Mouse (Mus musculus) liver, embryonic 11.5 days (tissue): ENCODE results near the gene Rhoj. TPM values are rescaled to one million over a fixed set of nuclear protein-coding genes. Genes with fewer than 3 reads are reported as not detected.
A peak's percentile ranks its signal among the peaks of the same experiment; 100 is the strongest.
"Not testable (repeated sequence)": the region's sequence is repeated elsewhere in the genome, so short reads cannot be mapped to it uniquely, and the experiment has no call there.

Experiments
- ATAC-seq: fragments of 200-750 bp; cut with Nextera tagmentation; replicated peaks from 2 replicates; pipeline ENCODE4 v1.8.0; 2017; ENCODE audit warnings: moderate number of reproducible peaks, mild to moderate bottlenecking, moderate TSS enrichment, moderate library complexity; ENCODE audit not compliant: low FRiP score
- DNase-seq: peaks from one replicate; pipeline ENCODE4 v3.0.0-alpha.2; 2017; ENCODE audit warnings: low spot score
- H3K27ac ChIP-seq: fragments of 300-500 bp; sonication (generic); 2 replicates; pipeline ENCODE4 v1.5.1; 2014; ENCODE audit warnings: mild to moderate bottlenecking, low read depth, low read length, control low read depth
- H3K27me3 ChIP-seq: fragments of 300-500 bp; sonication (generic); replicated peaks from 2 replicates; pipeline ENCODE4 v1.6.1; 2014; ENCODE audit warnings: low read length, mixed read lengths; ENCODE audit not compliant: control insufficient read depth, insufficient read depth
- H3K36me3 ChIP-seq: fragments of 300-500 bp; sonication (generic); 2 replicates; pipeline ENCODE4 v1.6.1; 2014; ENCODE audit warnings: mild to moderate bottlenecking, low read length, moderate library complexity, mixed read lengths; ENCODE audit not compliant: control insufficient read depth, insufficient read depth
- H3K4me1 ChIP-seq: fragments of 300-500 bp; sonication (generic); replicated peaks from 2 replicates; pipeline ENCODE4 v1.6.1; 2014; ENCODE audit warnings: low read length, mixed read lengths; ENCODE audit not compliant: control insufficient read depth, insufficient read depth
- H3K4me2 ChIP-seq: fragments of 300-500 bp; sonication (generic); 2 replicates; pipeline ENCODE4 v1.6.1; 2014; ENCODE audit warnings: mild to moderate bottlenecking, control low read depth, moderate library complexity
- H3K4me3 ChIP-seq: fragments of 300-500 bp; sonication (generic); 2 replicates; pipeline ENCODE4 v1.5.1; 2014; ENCODE audit warnings: low read depth, low read length, control low read depth
- H3K9ac ChIP-seq: fragments of 300-500 bp; sonication (generic); 2 replicates; pipeline ENCODE4 v1.6.1; 2014; ENCODE audit warnings: low read depth, low read length, control low read depth
- H3K9me3 ChIP-seq: fragments of 300-500 bp; sonication (generic); 2 replicates; pipeline ENCODE4 v1.6.1; 2016; ENCODE audit warnings: low read length, inconsistent platforms, mixed read lengths; ENCODE audit not compliant: control insufficient read depth
- WGBS: fragments of 180-500 bp; shearing (Covaris S2); extraction: QIAGEN DNeasy Blood & Tissue Kit; methylation state at CpG from one replicate; pipeline ENCODE4 v1.1.7; 2014; 5-methylcytosine and 5-hydroxymethylcytosine counted together
- polyA plus RNA-seq: library from polyadenylated mRNA; unstranded; fragments of >200 nt; fragmentation: Nextera tagmentation; extraction: Ambion mirVana; gene quantifications from 2 replicates; pipeline ENCODE4 v1.2.1, GENCODE M21; 2014

Rhoj gene
- polyA plus RNA-seq, 1 experiment from 2014 or later = 16.0 TPM

- Histone ChIP-seq H3K4me2 (peak overlapping the region; percentile 52), H3K9me3 (no peaks in the 10 kb centered on the region), H3K36me3 (no peaks in the 10 kb centered on the region), H3K4me3 (no peak overlapping the region), H3K9ac (no peak overlapping the region), H3K4me1 (peaks cover 7% of the 10 kb centered on the region), H3K27me3 (no peaks in the 10 kb centered on the region), H3K27ac (no peak overlapping the region)
- 57% methylated on average over 4 of the region's 4 CpGs for WGBS
- DNase-seq (no peak), ATAC-seq (peak; percentile 59; the same call in 1 of the 2 replicates)
These were observed 13.1 kb downstream of the Rhoj start for GRCm38 (mm10) chr12:75321189-75321588.

DNA sequence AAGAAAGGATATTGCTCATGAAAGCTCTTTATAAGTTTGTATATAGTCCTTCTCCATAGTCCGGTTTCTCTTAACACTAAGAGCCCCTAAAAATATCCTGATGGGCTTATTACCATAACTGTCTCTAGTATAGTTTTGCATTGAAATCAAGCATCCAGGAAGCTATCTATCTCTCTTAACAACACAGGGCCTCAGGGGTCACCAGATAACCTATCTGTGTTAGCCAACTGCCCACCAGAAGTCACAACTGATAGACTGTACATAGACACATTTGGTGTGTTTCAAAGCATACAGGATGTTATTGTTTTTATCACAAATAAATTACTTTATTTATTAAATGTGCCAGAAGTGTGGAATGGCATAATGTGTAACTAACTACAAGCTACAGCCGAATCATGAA is 21.1 kb downstream of the Rhoj start:
- Histone ChIP-seq H3K36me3 (no peaks in the 10 kb centered on the region), H3K27ac (no peak overlapping the region), H3K9ac (no peak overlapping the region), H3K9me3 (no peaks in the 10 kb centered on the region), H3K4me1 (no peaks in the 10 kb centered on the region; the same call in 1 of the 2 replicates), H3K4me3 (no peak overlapping the region), H3K27me3 (no peaks in the 10 kb centered on the region), H3K4me2 (no peak overlapping the region)
- DNase-seq (no peak), ATAC-seq (peak; percentile 72; the same call in 1 of the 2 replicates)
- 70% methylated on average over 2 of the region's 2 CpGs for WGBS

DNA sequence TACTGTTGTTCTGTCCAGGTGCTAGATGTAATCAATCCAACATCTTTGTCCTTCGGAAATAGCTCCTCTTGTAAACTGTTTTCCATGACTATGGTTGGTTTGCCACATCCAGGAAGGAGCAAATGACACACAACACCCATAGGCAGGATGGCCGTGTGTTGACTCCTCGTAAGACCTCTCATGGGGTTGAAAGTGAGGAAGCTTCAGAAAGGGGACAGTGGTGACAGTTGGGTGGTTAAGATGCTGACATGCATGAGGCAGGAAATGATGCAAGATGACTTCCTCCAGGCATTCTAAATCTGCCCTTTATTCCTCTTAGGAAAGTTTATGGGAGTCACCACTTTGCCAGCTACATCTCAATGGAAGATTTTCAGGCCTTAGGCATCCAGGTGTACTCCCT is 31.8 kb downstream of the Rhoj start:
- H3K9ac ChIP-seq = no peak overlapping the region
- DNase-seq (no peak), ATAC-seq (no peak)
- no peaks in the 10 kb centered on the region for H3K27me3 ChIP-seq
- no peak overlapping the region for H3K4me2 ChIP-seq
- WGBS = 76% methylated on average over 3 of the region's 3 CpGs
- no peak overlapping the region for H3K4me3 ChIP-seq
- no peaks in the 10 kb centered on the region for H3K36me3 ChIP-seq
- no peaks in the 10 kb centered on the region for H3K9me3 ChIP-seq
- no peak overlapping the region for H3K27ac ChIP-seq
- H3K4me1 ChIP-seq = no peaks in the 10 kb centered on the region

DNA sequence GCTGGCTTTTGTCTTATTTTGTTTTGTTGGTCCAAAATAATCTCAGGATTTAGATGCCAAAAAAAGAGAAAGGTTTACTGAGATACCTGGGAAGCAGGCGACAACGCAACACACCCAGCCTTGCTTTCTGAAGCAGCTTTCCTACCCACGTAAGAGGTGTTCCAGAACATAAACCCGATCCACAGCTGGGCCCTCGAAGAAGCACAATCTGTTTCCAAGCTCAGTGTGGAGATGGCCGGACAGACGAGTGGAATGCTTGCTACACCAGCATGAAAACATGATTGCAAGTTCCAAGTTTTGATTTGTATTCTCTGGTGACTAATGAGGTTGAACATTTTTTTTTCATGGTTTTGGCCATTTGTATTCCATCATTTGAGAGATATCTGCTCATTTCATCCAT is 32.2 kb downstream of the Rhoj start:
- Histone ChIP-seq H3K4me1 (no peaks in the 10 kb centered on the region), H3K9me3 (no peaks in the 10 kb centered on the region), H3K4me2 (no peak overlapping the region), H3K36me3 (no peaks in the 10 kb centered on the region), H3K27me3 (no peaks in the 10 kb centered on the region), H3K9ac (no peak overlapping the region), H3K27ac (no peak overlapping the region), H3K4me3 (no peak overlapping the region)
- ATAC-seq = no peak
- WGBS = 90% methylated on average over 7 of the region's 7 CpGs
- DNase-seq = no peak

- Histone ChIP-seq H3K27me3 (no peaks in the 10 kb centered on the region), H3K4me1 (no peaks in the 10 kb centered on the region), H3K9me3 (no peaks in the 10 kb centered on the region), H3K36me3 (no peaks in the 10 kb centered on the region), H3K4me2 (no peak overlapping the region), H3K27ac (no peak overlapping the region), H3K4me3 (no peak overlapping the region), H3K9ac (no peak overlapping the region)
- WGBS = 86% methylated on average over 7 of the region's 7 CpGs
- no peak for ATAC-seq
- DNase-seq = no peak
These were observed 40.4 kb downstream of the Rhoj start for GRCm38 (mm10) chr12:75348551-75348950.

GRCm38 (mm10) chr12:75349537-75349936 is 41.4 kb downstream of the Rhoj start:
- not testable (repeated sequence) for H3K36me3 ChIP-seq, H3K9ac ChIP-seq, H3K9me3 ChIP-seq, H3K4me2 ChIP-seq, H3K4me1 ChIP-seq, H3K4me3 ChIP-seq, H3K27ac ChIP-seq, ATAC-seq, H3K27me3 ChIP-seq, DNase-seq
- 73% methylated on average over 5 of the region's 5 CpGs for WGBS

GRCm38 (mm10) chr12:75350750-75351149 is 42.6 kb downstream of the Rhoj start:
- DNase-seq = no peak
- H3K27me3 ChIP-seq = no peaks in the 10 kb centered on the region
- no peak overlapping the region for H3K4me3 ChIP-seq
- ATAC-seq = no peak
- H3K9ac ChIP-seq = no peak overlapping the region
- no peaks in the 10 kb centered on the region for H3K36me3 ChIP-seq
- 90% methylated on average over 5 of the region's 5 CpGs for WGBS
- no peaks in the 10 kb centered on the region for H3K9me3 ChIP-seq
- H3K4me2 ChIP-seq = no peak overlapping the region
- no peak overlapping the region for H3K27ac ChIP-seq
- no peaks in the 10 kb centered on the region for H3K4me1 ChIP-seq

DNA sequence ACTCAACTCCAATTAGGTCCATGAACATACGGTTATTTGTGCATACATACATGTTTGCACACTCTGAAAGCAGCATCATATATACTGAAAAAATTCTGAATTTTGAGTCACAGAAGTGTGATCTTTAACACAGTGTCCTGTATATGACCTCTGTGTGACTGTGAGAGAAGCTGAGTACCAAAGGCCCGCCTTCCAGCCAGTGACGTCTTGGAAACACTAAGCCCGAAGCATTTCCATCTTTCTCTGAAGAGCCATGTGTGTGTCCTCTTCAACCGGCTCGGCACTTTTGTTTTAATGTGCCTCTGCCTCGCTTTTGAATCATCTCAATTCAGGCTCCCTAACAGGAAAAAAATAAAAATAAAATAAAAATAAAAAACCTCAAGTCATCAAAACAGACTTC is 43.7 kb downstream of the Rhoj start:
- H3K4me2 ChIP-seq = no peak overlapping the region
- no peak overlapping the region for H3K27ac ChIP-seq
- no peaks in the 10 kb centered on the region; the same call in 1 of the 2 replicates for H3K4me1 ChIP-seq
- 76% methylated on average over 7 of the region's 7 CpGs for WGBS
- no peak overlapping the region for H3K4me3 ChIP-seq
- no peaks in the 10 kb centered on the region for H3K9me3 ChIP-seq
- H3K9ac ChIP-seq = no peak overlapping the region
- no peaks in the 10 kb centered on the region for H3K36me3 ChIP-seq
- DNase-seq (no peak), ATAC-seq (no peak)
- H3K27me3 ChIP-seq = no peaks in the 10 kb centered on the region

DNA sequence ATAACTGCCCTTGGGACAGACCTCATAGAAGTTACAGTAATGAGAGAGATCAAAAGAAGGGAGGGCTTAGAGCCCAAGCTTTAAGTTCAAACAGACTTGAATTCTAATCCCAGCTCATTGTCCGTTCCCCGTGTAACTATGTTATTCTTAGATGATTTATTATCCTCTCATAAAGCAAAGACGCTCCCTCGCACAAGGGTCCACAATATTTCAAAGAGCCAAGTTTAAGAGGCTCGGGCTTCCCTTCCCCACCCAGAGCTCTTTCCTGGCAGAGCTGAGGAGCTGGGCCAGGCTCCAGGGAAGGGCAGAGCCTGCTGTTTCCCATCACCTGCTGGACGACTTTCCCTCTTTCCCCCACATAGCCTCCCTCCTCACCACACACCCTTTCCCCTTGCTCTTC is 44.3 kb downstream of the Rhoj start:
- DNase-seq (no peak), ATAC-seq (no peak)
- H3K9ac ChIP-seq = no peak overlapping the region
- no peaks in the 10 kb centered on the region for H3K36me3 ChIP-seq
- 69% methylated on average over 6 of the region's 6 CpGs for WGBS
- no peak overlapping the region for H3K4me3 ChIP-seq
- no peak overlapping the region for H3K27ac ChIP-seq
- no peaks in the 10 kb centered on the region for H3K9me3 ChIP-seq
- H3K4me1 ChIP-seq = no peaks in the 10 kb centered on the region; the same call in 1 of the 2 replicates
- no peaks in the 10 kb centered on the region for H3K27me3 ChIP-seq
- H3K4me2 ChIP-seq = no peak overlapping the region
